Mouse (Mus musculus): Measurements from ENCODE around the gene Marveld1.

Marveld1 gene

DNA sequence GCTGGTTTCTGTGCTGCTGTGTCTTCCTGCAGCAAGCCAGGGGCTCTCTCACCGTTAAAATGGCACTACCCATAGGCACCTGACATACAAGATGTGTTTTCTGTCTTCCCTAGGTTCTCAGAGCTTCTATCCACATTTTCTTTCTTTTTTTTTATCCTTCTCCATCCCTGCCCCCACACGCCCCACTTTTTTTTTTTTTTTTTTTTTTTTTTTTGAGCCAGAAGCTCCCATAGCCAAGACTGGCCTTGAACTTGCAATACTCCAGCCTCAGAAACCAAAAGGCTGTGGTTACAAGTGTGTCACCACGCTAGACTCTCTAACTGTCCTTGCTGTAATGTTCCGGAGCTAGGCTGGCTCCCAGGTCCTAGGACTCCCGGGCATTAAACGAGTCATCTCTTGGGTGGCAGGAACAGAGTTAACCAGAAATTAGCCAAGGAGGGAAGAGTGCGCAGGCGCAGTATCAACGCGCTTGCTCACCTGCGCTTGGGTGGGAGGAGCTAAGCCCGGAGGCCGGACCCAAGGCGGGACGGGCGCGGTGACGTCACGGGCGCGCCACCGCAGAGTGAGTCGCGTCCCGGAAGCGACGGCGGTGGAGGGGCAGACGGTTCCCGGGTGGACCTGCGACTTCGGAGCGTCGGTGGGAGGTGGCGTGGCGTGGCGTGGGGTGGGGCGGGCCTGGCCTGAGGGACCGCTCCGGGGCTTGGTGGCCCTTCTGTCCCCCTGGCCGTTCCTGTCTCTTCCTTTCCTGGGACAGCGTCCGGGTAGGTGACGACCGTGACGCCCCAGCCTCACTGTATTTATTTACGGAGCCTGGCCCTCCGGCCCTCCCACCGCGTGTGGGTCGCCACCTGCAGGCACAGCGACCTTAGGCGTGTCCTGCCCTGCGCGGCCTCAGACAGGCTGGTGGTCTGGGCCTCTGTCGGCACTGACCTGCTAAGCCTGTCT, 23.1 kb downstream of the Marveld1 start:
- DNase-seq (ENCODE audit: low spot score in 2 of 2) = peak; percentile 85 to 92

DNA sequence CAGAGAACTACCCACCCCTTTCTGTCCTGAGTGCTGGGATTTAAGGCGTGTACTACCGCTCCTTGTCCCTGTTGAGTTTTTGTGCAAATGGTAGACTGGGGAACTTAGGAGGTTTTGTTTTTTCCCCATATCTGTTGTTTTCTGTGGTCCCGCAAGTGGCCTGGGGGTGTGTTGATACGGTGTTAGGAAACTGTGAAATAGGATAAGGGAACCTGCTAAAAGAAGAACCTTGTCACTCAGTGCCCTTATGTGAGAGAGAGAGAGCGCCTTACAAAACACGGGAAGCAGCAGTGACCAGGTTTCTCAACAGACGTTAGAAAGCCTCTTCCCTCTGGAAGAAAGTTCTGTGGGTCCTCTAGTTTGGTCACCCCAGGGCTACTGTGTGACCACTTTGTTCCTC, 29.6 kb downstream of the Marveld1 start:
- no peak for DNase-seq (ENCODE audit: low spot score in 2 of 2)

DNA sequence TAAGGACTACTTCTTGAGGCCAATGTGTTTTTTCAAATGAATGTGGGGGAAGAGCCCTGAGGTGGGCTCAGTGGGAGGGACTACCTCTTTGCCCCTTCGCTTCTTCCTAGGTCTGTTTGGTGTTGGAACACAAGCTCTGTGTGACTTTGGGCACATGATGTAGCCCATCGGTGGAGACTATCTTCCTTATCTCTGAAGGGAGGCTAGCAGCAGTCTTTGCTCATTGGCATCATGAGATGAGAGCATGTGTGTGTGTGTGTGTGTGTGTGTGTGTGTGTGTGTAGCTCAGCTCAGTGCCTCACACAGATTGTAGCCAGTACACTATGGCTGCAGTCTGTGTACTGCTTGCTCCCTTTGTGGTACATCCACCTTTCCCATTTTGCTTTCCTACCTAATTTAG, 30.3 kb downstream of the Marveld1 start:
- DNase-seq (ENCODE audit: low spot score in 2 of 2) = no peak

DNA sequence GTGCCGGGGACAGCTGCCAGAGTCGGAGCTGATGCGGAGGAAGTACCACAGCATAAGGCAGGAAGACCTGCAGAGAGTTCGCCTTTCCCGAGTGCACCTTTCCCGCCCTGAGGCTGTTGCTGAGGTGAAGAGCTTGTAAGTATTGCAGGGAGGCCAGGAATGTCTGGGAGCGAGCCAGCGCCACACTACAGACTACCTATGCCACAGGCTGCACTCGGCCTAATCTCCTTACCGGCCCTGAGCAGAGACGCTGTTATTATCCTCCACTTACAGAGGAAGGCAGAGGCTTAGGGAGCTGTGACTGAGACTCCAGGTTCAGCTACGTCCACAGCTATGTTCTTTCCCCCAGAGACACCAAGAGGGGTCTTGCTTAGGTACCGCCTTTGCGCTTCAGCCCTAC, 32.2 kb downstream of the Marveld1 start:
- DNase-seq (ENCODE audit: low spot score in 2 of 2) = no peak

DNA sequence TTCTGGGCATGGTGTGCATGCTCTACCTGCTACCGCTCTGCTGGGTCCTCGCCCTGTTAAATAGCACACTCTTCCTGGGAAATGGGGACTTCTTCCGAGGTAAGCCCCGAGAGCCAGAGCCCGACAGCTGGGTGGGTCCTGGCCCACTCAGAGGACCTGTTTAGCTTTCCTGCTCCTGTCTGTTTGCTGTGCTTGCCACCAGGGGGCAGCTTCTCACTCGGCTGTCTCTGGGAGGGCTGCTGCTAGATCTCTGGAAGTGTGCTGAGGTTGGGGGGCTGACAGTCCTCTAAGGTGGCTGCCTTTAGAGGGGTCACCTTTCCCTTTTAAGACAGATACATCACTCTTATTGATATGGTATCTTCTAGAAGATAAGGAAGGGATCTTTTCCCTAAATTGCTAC, 35.5 kb downstream of the Marveld1 start:
- DNase-seq (ENCODE audit: low spot score in 2 of 2) = no peak

DNA sequence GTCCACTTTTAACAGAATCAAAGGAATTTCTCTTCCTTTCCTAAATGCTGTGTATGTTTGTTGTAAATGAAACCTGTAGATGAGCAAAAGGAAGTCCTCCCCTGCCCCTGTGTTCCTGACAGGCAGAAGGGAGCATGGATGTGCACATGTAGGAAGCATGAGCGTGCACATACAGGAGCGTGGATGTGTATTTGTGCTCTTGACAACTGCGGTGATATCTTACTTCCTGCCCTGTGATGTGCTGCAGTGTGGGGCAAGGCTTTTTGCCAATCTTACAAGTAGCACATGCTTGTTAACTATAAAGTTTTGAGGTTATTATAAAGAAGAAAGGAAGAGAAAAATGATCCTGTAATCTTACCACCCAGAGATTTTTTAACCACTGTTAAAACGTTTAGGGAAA, 42.5 kb downstream of the Marveld1 start:
- no peak for DNase-seq (ENCODE audit: low spot score in 2 of 2)

DNA sequence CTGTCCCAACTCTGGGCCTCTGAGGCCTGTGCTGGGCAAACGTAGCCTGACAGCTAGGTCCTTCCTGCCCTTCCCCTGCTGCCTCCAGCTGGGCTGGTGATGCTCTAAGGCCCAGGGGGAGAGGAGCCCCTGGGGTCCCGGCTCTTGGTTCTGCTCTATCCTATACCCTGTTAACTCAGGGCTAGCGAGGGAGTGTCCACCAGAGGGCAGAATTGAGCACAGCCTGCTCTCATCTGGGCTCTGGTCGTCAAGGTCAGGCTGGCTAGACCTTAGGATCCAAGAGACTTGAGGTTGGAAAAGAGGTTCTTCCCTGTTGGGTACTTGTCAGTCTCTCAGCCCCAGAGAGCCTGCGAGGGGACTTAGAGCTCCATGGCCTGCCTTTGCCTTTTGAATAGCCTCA, 43.3 kb downstream of the Marveld1 start:
- peak in 1 of 2 experiments; percentile 53 for DNase-seq (ENCODE audit: low spot score in 2 of 2)

DNA sequence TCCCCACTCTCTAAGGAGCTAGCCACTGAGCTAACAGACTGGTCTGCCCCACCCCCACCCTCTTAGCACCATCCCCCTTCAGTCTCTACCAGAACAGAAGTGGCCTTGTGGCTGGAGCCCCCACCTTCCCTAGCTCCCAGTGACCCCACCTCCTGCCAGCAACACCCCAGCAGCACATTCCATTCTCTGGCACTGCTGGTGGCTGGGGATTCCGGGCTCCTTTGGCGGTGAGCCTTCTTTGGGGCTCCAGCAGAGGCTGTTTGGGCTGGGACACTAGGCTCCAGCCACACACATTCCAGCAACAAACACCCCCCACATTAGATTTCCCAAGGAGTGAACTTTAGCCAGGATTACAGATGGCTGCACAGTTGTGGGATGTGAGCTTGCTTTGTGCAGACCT, 46.1 kb downstream of the Marveld1 start:
- no peak for DNase-seq (ENCODE audit: low spot score in 2 of 2)

DNA sequence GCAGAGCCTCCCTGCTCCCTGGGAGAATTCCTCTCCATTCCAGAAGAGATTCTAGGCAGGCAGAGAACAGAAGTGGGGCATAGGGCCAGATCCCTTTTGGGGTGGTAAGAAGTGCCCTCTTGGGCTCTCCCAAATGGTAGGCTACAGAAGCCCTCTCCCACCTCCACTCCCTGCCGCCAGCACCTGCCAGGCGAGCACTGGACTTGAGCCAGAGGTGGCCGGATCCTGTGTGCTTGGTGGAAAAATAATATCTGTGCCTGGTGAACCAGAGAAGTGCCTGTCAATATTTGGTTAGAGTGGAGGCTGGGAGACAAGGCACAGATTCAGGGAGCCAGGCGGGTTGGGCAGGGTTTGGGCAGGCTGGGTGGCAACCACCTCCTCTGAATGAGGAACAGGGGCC, 49.2 kb downstream of the Marveld1 start:
- no peak for DNase-seq (ENCODE audit: low spot score in 2 of 2)

DNA sequence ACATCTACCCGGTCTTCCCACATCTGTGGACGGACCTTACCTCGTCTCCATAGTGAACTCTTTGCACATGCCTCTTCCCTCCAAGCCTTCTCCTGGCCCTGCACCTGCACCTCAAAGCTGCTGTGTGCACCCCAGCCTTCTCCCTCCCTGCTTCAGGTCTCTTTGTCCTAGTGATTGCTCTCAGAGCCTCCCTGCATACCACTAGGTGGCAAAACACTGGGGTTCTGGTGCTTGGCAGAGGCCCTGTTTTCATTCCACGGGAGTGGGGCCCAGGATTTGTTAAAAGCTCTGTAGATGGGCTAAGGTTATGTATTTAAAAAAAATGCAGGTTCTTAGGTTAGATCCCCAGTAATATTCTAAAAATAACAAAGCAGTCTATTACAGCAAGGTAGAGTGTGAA, 49.9 kb downstream of the Marveld1 start:
- no peak for DNase-seq (ENCODE audit: low spot score in 2 of 2)

DNA sequence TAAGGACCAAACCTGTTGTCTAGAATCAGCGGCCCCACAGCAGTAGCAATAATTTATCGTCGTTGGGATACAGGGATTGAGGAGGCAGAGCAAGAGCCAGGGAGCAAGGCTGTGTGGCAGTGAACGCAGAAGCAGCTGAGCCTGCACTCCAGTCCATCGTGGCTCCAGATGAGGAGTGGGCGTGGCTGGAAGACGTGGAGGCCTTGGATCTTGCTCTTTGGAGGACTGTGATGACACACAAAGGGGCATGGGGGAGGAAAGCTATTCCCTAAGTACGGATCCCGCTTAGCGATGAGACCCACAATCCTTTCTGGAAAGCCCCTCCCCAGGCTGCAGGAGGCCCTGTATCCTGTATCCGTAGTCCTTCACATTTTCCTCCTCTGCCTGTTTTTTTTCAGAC, 50.8 kb downstream of the Marveld1 start:
- no peak for DNase-seq (ENCODE audit: low spot score in 2 of 2)

Data from left cerebral cortex, adult 9 months (tissue).